Mouse (Mus musculus) cerebellum, postnatal 4 days (tissue): ENCODE data around the gene Try5.
"Not testable (repeated sequence)": the region's sequence is repeated elsewhere in the genome, so short reads cannot be mapped to it uniquely, and the experiment has no call there.

Experiments
- DNase-seq, 2 experiments: peaks; one replicate each; pipeline ENCODE4 v3.0.0; 2022; ENCODE audit warnings: low spot score in 2 of 2, mixed read lengths in 1 of 2

The Try5 gene

GRCm38 (mm10) chr6:41316741-41317140 lies at the start of gene Try5:
Try5 (minus strand) TSS chr6:41316841.
- DNase-seq: not testable (repeated sequence)

DNA sequence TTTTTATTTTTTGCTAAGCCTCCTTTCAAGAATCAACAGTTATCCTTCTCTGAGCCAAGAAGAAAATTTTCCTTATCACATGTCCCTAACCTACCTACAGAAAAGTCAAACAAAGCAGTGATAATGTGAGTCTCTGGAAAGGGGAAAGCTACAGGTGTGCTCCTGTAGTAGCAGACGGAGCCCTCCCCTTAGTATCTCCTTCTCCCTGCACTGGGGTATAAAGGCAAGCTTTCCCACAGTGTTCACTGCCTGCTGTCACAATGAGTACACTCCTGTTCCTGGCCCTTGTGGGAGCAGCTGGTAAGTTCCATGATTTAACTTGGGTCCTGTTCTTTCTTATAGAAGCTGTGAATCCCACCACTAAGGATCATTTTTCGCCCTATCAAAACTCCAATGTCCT lies 37.3 kb upstream of the Try5 start, which contains the start of gene Try10:
Gene Try10 (plus strand): TSS at position 174 of the 400 bp plus-strand sequence.
- DNase-seq: no peak

GRCm38 (mm10) chr6:41301969-41302368 lies 14.7 kb downstream of the Try5 start, which contains the start of gene Try4:
Try4 (plus strand) TSS chr6:41302269.
- no peak for DNase-seq

- no peak for DNase-seq
Observed at GRCm38 (mm10) chr6:41298255-41298654, 18.4 kb downstream of the Try5 start.

GRCm38 (mm10) chr6:41266140-41266539 lies 50.5 kb downstream of the Try5 start:
- no peak for DNase-seq

- DNase-seq: no peak
Observed at GRCm38 (mm10) chr6:41262796-41263195, 53.8 kb downstream of the Try5 start.
